Mouse (Mus musculus) ES-Bruce4 (cell line): Measurements from ENCODE around the gene Npepl1.

ENCODE experiments used
- CTCF ChIP-seq: IDR thresholded peaks from one replicate; pipeline ENCODE4 v1.8.1; 2011; ENCODE audit warnings: low read depth, low read length
- POLR2A ChIP-seq: IDR thresholded peaks from one replicate; pipeline ENCODE4 v1.8.1; 2011; ENCODE audit warnings: low read length; ENCODE audit not compliant: insufficient read depth

DNA sequence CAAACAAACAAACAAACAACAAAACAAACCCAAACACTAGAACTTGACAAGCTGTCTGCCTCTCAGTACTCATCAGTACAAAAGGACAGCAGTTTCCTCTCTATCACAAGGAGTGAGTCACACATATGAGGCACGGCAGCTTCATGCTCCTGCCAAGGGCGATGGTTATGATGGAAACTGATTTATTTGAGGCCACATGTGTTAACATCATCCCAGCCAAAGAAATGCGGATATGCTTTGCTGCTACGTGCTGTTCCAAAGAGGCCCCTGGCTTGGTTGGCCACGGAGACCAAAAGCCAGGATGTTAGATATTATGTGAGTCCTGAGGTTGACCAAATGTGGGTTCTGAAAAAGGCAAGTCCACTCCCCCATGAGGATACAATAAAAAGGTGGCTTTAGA is 38.7 kb upstream of the Npepl1 start:
- TF ChIP-seq CTCF (no peak), POLR2A (no peak)
